Mouse (Mus musculus): ENCODE results near the gene Hnrnpa1. TPM values are rescaled to one million over a fixed set of nuclear protein-coding genes. Genes with fewer than 3 reads are reported as not detected.
A peak's percentile ranks its signal among the peaks of the same experiment; 100 is the strongest.
"Not testable (repeated sequence)": the region's sequence is repeated elsewhere in the genome, so short reads cannot be mapped to it uniquely, and the experiment has no call there.

The Hnrnpa1 gene
- total and polyA plus RNA-seq, 2 experiments from 2014 or later = 270 to 653 TPM

GRCm38 (mm10) chr15:103257790-103258728, 17.8 kb downstream of the Hnrnpa1 start, which contains the start of gene Nfe2:
Gene Nfe2 (minus strand): TSS chr15:103258403.
- no peak for ATAC-seq
- Histone ChIP-seq H3K4me1 (ENCODE audit: insufficient read depth) (peaks cover 5% of the 10 kb centered on the region; the same call in 1 of the 2 replicates), H3K36me3 (ENCODE audit: insufficient read depth) (no peaks in the 10 kb centered on the region), H3K9me3 (ENCODE audit: low read length) (no peaks in the 10 kb centered on the region), H3K27me3 (ENCODE audit: insufficient read depth, low read length) (peaks cover 15% of the 10 kb centered on the region; the same call in 1 of the 2 replicates), H3K4me2 (ENCODE audit: low read depth) (no peak within 1 kb of the TSS), H3K9ac (no peak within 1 kb of the TSS), H3K27ac (ENCODE audit: low read depth, low read length) (no peak within 1 kb of the TSS), H3K4me3 (ENCODE audit: low read depth, low read length) (no peak within 1 kb of the TSS)
- WGBS = 21% methylated on average over 15 of the region's 15 CpGs
- no peak for TF ChIP-seq CTCF (IDR thresholded peaks at IDR 0.05; ENCODE audit: low read depth)
- no peak for DNase-seq

GRCm38 (mm10) chr15:103259162-103259561, 18.9 kb downstream of the Hnrnpa1 start:
- ATAC-seq = no peak
- DNase-seq = no peak
- no peaks in the 10 kb centered on the region for H3K36me3 ChIP-seq (ENCODE audit: insufficient read depth)
- H3K4me2 ChIP-seq (ENCODE audit: low read depth) = no peak overlapping the region
- no peak overlapping the region for H3K4me3 ChIP-seq (ENCODE audit: low read depth, low read length)
- no peak overlapping the region for H3K27ac ChIP-seq (ENCODE audit: low read depth, low read length)
- TF ChIP-seq CTCF (IDR thresholded peaks at IDR 0.05; ENCODE audit: low read depth) = no peak
- H3K4me1 ChIP-seq (ENCODE audit: insufficient read depth) = peaks cover 5% of the 10 kb centered on the region; the same call in 1 of the 2 replicates
- no peaks in the 10 kb centered on the region for H3K9me3 ChIP-seq (ENCODE audit: low read length)
- no peak overlapping the region for H3K9ac ChIP-seq
- WGBS = 85% methylated on average over 5 of the region's 5 CpGs
- H3K27me3 ChIP-seq (ENCODE audit: insufficient read depth, low read length) = peaks cover 15% of the 10 kb centered on the region; the same call in 1 of the 2 replicates

GRCm38 (mm10) chr15:103259989-103260388, 19.8 kb downstream of the Hnrnpa1 start:
- no peaks in the 10 kb centered on the region for H3K9me3 ChIP-seq (ENCODE audit: low read length)
- DNase-seq (no peak), ATAC-seq (no peak)
- H3K4me2 ChIP-seq (ENCODE audit: low read depth) = no peak overlapping the region
- H3K27ac ChIP-seq (ENCODE audit: low read depth, low read length) = no peak overlapping the region
- peaks cover 9% of the 10 kb centered on the region; the same call in 1 of the 2 replicates for H3K27me3 ChIP-seq (ENCODE audit: insufficient read depth, low read length)
- peaks cover 4% of the 10 kb centered on the region; the same call in 1 of the 2 replicates for H3K4me1 ChIP-seq (ENCODE audit: insufficient read depth)
- no peaks in the 10 kb centered on the region for H3K36me3 ChIP-seq (ENCODE audit: insufficient read depth)
- no peak overlapping the region for H3K9ac ChIP-seq
- TF ChIP-seq CTCF (IDR thresholded peaks at IDR 0.05; ENCODE audit: low read depth) = no peak
- 66% methylated on average over 1 of the region's 1 CpGs for WGBS
- H3K4me3 ChIP-seq (ENCODE audit: low read depth, low read length) = no peak overlapping the region

GRCm38 (mm10) chr15:103264794-103265193, 24.6 kb downstream of the Hnrnpa1 start:
- ATAC-seq (no peak), DNase-seq (no peak)
- H3K4me3 ChIP-seq (ENCODE audit: low read depth, low read length) = no peak overlapping the region
- no peaks in the 10 kb centered on the region for H3K9me3 ChIP-seq (ENCODE audit: low read length)
- no peak overlapping the region for H3K9ac ChIP-seq
- H3K36me3 ChIP-seq (ENCODE audit: insufficient read depth) = no peaks in the 10 kb centered on the region
- no peak for TF ChIP-seq CTCF (IDR thresholded peaks at IDR 0.05; ENCODE audit: low read depth)
- H3K4me1 ChIP-seq (ENCODE audit: insufficient read depth) = no peaks in the 10 kb centered on the region
- H3K27me3 ChIP-seq (ENCODE audit: insufficient read depth, low read length) = no peaks in the 10 kb centered on the region
- WGBS = 91% methylated on average over 2 of the region's 2 CpGs
- H3K27ac ChIP-seq (ENCODE audit: low read depth, low read length) = no peak overlapping the region
- no peak overlapping the region for H3K4me2 ChIP-seq (ENCODE audit: low read depth)

DNA sequence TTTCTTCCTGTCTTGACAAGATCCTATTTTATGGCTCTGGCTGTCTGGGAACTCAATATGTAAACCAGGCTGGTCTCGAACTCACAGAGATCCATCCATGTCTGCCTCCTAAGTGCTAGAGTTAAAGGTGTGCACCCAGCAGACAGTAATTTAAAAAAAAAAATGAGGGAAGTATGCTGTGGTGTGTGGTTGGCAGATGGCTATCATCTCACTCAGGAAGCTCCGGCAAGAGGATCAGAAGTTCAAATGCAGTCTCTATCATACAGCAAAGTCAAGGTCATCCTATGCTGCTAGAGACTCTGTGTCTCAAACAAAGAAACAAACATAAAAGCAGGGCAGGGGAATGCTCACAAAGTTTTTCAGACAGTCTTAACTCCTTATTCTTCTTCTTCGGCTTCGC, 28.7 kb downstream of the Hnrnpa1 start:
- no peaks in the 10 kb centered on the region for H3K36me3 ChIP-seq (ENCODE audit: insufficient read depth)
- ATAC-seq = no peak
- no peak overlapping the region for H3K4me2 ChIP-seq (ENCODE audit: low read depth)
- no peak for DNase-seq
- no peak for TF ChIP-seq CTCF (IDR thresholded peaks at IDR 0.05; ENCODE audit: low read depth)
- no peak overlapping the region for H3K27ac ChIP-seq (ENCODE audit: low read depth, low read length)
- H3K4me3 ChIP-seq (ENCODE audit: low read depth, low read length) = no peak overlapping the region
- WGBS = 83% methylated on average over 4 of the region's 4 CpGs
- H3K9me3 ChIP-seq (ENCODE audit: low read length) = no peaks in the 10 kb centered on the region
- no peaks in the 10 kb centered on the region for H3K27me3 ChIP-seq (ENCODE audit: insufficient read depth, low read length)
- H3K4me1 ChIP-seq (ENCODE audit: insufficient read depth) = 0 out of 2 replicates have a peak, but pooled peaks cover 2% of the 10 kb centered on the region
- no peak overlapping the region for H3K9ac ChIP-seq

- 0 out of 2 replicates have a peak, but pooled peaks cover 2% of the 10 kb centered on the region for H3K4me1 ChIP-seq (ENCODE audit: insufficient read depth)
- H3K27ac ChIP-seq (ENCODE audit: low read depth, low read length) = peak within 1 kb of the TSS; percentile 46; the same call in 1 of the 2 replicates
- peak; percentile 99 for DNase-seq
- peak; percentile 67 for TF ChIP-seq CTCF (IDR thresholded peaks at IDR 0.05; ENCODE audit: low read depth)
- under 1% methylated on average over 38 of the region's 38 CpGs for WGBS
- ATAC-seq = peak; percentile 99
- no peaks in the 10 kb centered on the region for H3K27me3 ChIP-seq (ENCODE audit: insufficient read depth, low read length)
- H3K36me3 ChIP-seq (ENCODE audit: insufficient read depth) = no peaks in the 10 kb centered on the region
- peak within 1 kb of the TSS; percentile 62 for H3K4me3 ChIP-seq (ENCODE audit: low read depth, low read length)
- H3K9ac ChIP-seq = peak within 1 kb of the TSS; percentile 78
- peak within 1 kb of the TSS; percentile 55 for H3K4me2 ChIP-seq (ENCODE audit: low read depth)
- no peaks in the 10 kb centered on the region for H3K9me3 ChIP-seq (ENCODE audit: low read length)
These were observed 32.4 kb downstream of the Hnrnpa1 start, which contains the start of gene Copz1 for GRCm38 (mm10) chr15:103272419-103273279. Gene Copz1 (plus strand): TSS chr15:103272714.

DNA sequence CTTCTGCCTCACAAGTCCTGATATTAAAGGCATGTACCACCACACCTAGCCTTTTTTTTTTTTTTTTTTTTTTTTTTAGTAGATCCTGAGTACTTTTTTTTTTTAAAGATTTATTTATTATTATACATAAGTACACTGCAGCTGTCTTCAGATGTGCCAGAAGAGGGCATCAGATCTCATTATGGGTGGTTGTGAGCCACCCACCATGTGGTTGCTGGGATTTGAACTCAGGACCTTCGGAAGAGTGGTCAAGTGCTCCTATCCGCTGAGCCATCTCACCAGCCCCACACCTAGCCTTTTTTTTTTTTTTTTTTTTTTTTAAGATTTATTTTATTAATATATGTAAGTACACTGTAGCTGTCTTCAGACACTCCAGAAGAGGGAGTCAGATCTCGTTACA, 35.7 kb downstream of the Hnrnpa1 start:
- 98% methylated on average over 2 of the region's 3 CpGs for WGBS
- not testable (repeated sequence) for H3K27me3 ChIP-seq (ENCODE audit: insufficient read depth, low read length); H3K9ac ChIP-seq; H3K27ac ChIP-seq (ENCODE audit: low read depth, low read length); DNase-seq; ATAC-seq; H3K9me3 ChIP-seq (ENCODE audit: low read length); H3K36me3 ChIP-seq (ENCODE audit: insufficient read depth); H3K4me2 ChIP-seq (ENCODE audit: low read depth); H3K4me1 ChIP-seq (ENCODE audit: insufficient read depth); H3K4me3 ChIP-seq (ENCODE audit: low read depth, low read length)
